Mouse (Mus musculus) kidney, postnatal 10 days (tissue): ENCODE data around the gene Zfp90.
A peak's percentile ranks its signal among the peaks of the same experiment; 100 is the strongest.

Experiments used
- DNase-seq: peaks from one replicate; pipeline ENCODE4 v3.0.0; 2021; ENCODE audit warnings: mixed read lengths

Zfp90 gene

DNA sequence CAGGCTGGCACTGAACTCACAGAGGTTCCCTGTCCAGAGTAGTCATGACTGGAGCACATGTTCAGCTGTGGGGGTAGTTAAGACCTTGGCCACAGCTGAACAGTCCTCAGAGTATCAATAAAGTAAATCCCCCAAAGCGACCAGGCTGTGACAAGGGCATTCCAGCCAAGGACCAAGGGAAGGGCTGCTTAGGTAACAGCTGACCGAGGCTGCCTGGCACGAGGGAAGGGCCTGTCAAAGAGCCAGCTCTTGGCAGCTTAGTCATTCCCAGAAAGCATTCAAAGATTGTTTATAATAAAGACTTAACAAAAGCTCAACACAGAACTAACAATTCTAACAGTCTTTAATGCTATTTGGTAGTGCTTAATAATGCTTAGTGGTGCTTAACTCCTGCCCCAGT is 22.7 kb downstream of the Zfp90 start:
- peak; percentile 38 for DNase-seq

DNA sequence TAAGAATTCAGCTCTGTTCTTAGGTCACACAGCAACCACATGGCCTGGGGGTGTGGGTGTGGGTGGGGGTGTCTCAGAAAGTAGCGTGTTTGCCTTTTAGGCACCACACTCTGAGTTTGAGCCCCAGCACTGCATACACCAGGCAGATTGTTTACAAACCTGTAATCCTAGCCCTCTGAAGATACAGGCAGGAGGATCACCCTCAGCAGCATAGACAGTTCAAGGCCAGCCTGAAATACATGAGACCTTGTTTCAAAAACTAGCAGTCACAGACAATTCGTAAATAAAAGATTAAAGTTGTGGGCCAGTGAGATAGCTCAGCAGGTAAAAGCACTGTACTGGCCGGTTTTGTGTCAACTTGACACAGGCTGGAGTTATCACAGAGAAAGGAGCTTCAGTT is 25.0 kb downstream of the Zfp90 start:
- DNase-seq = no peak

DNA sequence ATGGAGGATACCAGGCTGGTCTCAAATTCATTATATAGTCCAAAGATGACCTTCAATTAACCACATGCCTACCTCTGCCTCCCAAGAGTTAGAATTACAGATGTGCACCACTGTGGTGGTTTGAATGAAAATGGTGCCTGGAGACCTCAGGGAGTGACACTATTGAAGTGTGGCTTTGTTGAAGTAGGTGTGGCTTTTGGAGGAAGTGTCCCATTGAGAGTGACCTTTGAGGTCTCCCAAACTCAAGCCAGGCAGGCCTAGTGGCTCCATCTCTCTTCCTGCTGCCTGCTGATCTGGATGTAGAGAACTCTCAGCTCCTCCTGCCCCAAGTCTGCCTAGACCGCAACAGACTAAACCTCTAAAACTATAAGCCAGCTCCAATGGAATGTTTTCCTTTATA is 27.6 kb downstream of the Zfp90 start:
- no peak for DNase-seq

DNA sequence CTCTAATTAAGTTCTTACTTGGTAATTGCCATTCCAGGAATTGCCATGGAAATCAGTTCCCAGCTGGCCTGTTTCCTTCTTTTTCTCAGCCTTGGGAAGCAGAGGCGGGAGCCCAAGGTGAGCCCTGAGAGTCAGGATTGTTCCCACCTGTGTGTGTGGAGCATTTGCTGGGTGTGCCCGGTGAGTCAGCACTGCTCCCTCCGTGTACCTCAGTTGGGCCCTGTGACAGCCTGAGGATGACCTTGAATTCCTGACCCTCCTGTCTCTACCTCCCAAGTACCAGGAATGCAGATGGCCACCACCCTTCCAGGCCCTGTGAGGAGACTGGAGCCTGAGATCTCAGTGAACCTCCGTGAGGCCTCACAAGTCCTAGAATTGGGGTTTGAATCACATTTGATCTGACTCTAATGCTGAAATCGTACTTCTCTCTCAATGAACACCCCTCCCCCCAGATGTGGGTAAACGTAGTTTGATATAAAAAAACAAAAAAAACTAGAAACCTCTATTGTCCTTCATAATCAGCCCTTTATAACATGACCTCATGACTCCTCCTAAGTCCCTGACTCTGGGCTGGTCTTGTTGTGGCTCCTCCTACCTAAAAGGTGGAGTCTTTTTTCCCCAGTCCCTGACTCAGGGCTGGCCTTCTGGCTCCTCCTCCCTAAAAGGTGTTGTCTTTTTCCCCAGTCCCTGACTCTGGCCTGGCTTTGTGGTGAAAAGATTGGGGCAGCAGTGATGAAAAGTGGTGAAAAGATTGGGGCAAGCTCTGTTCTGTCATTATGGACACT is 36.4 kb downstream of the Zfp90 start:
- no peak for DNase-seq

DNA sequence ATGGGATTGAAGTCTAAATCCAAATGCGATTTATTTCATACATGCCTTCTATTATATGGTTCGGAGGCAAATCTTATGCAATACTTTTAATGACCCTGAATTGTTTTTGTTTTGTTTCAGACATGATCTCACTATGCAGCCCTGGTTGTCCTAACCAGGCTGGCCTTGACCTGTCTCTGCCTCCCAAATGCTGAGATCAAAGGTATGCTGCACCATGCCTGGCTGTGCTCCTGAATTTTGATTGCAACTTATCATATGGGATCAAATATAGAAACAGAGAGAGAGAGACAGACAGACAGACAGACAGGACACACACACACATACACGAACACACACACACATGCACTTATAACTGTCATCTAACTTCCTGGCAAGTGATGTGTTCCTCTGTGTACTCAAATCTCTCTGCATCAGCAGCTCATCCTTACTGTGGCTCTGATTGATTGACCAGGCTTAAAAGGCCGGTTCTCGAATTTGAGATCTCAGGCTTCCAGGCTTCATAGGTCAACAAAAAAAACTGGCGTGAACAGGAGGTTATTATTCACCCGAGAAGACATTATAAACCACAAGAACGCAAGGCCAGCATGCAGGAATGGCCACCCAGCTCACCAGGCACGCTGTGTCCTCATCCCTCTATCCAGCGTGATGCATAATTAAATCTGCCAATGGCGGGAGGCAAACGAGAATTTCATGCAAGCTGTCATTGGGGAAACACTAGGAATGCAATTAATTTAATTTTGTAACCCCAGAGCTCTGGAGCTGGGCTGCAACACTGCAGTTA is 37.8 kb downstream of the Zfp90 start:
- DNase-seq = no peak

DNA sequence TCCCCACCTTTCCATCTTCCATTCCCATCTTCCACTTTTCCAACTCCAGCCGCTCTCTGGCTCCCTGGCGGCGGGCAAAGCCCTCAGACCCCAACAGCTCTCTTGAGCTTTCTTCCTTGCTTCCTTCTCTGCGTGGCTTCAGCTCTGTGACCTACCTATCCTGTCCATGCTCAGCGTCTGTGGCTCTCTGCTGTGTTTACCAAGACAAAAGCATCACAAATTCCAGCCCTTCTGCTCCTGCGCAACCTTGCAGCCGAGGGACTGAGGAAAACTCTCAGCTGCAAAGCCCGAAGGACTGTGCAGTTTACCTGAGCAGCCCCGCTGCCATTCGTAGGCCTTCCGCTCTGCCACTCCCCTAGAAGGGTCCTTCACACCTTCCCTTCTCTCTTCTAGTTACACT is 38.9 kb downstream of the Zfp90 start:
- no peak for DNase-seq

DNA sequence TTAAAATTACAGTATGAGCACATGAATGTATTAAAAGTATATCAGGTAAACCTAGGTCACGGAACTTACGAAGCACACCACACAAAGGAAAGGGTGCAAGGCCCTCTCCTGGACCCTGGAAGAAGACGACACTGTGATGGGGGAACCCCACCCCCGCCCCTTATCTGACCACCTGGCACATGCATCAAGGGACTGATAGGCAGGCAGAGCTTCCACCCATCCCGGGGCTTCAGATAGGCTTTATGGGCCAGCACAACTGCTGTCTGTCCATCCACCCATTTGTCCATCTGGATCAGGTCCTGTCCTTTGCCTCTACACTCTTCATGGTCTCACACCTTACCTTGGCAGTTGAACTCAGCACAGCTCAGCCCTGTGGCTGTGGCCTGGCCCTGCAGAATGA is 47.0 kb downstream of the Zfp90 start:
- DNase-seq = no peak

DNA sequence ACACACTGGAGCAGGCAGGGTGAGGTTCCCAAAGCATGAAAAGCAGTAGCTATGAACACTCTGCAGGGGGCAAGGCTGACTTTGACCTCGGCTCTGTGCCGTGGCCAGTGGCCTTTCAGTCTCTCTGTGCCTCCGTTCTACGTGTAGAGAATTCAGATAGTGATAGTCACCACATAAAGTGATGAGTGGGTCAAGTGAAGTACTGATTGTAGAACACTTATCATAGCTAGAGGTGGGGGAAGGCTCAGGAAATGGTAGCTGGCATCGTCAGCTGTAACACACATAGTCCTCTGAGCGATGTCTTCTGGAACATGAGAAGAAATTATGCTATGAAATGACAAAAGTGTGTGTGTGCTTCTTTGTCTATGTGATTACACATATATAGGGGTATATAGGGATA is 48.7 kb downstream of the Zfp90 start:
- no peak for DNase-seq

DNA sequence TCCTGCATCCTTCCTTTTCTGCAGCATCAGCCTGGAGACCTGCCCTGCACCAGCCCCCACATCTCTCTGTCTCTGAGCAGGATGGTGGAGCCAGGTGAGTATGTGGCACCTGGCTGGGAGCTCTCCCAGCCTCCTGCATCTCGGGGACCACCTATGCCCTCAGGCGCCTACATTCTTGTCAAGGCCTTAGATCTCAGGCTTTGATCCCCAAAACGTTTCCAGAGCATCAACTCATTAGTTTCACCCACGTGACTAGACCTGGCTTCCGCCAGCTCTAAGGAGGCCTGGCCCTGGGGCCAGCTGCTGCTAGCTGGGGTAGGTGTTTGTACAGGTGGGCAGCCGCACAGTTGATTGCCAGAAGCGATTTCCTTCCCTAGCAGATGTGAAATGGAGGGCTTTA is 54.4 kb downstream of the Zfp90 start:
- DNase-seq = no peak

DNA sequence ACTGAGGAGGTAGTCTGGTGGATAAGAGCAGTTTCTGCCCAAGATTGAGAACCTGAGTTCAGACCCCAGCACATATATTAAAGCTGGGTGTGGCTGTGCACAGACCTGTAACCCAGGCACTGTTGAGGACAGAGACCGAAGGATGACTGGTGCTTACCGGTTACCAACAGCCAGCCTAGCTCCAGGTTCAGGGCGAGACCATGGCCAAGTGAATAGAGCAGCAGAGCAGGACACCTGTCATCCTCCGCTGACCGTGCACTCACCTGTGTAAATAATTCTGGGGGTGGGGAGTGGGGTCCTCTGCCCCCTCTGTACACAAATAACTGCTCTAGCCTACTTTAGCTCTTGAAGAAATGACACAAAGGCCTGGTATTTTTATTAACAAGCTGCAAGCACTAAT is 58.9 kb downstream of the Zfp90 start:
- DNase-seq = no peak
